Mouse (Mus musculus) heart, embryonic 10.5 days (tissue): ENCODE measurements around the gene P2ry12. TPM values are rescaled to one million over a fixed set of nuclear protein-coding genes. Genes with fewer than 3 reads are reported as not detected.

Experiments used
- DNase-seq: peaks from one replicate; pipeline ENCODE4 v3.0.0-alpha.2; 2017; ENCODE audit warnings: low spot score
- H3K27ac ChIP-seq: fragments of 300-500 bp; sonication (generic); 2 replicates; pipeline ENCODE4 v1.5.1; 2016; ENCODE audit warnings: mild to moderate bottlenecking
- H3K27me3 ChIP-seq: fragments of 300-500 bp; sonication (generic); 2 replicates; pipeline ENCODE4 v1.6.1; 2016; ENCODE audit warnings: mild to moderate bottlenecking; ENCODE audit not compliant: poor library complexity, insufficient read depth, severe bottlenecking
- H3K36me3 ChIP-seq: fragments of 300-500 bp; sonication (generic); 2 replicates; pipeline ENCODE4 v1.6.1; 2016; ENCODE audit warnings: mild to moderate bottlenecking, moderate library complexity
- H3K4me1 ChIP-seq: fragments of 300-500 bp; sonication (generic); 2 replicates; pipeline ENCODE4 v1.6.1; 2016; ENCODE audit warnings: mild to moderate bottlenecking
- H3K4me3 ChIP-seq: fragments of 300-500 bp; sonication (generic); 2 replicates; pipeline ENCODE4 v1.5.1; 2016; ENCODE audit warnings: mild to moderate bottlenecking, moderate library complexity
- H3K9me3 ChIP-seq: fragments of 300-500 bp; sonication (generic); 2 replicates; pipeline ENCODE4 v1.6.1; 2016; ENCODE audit warnings: mild to moderate bottlenecking, moderate library complexity
- WGBS: fragments of 180-500 bp; shearing (Covaris S2); methylation state at CpG from one replicate; pipeline ENCODE4 v1.1.7; 2016; 5-methylcytosine and 5-hydroxymethylcytosine counted together
- polyA plus RNA-seq: library from polyadenylated mRNA; unstranded; fragments of >200 nt; fragmentation: Nextera tagmentation; extraction: Ambion mirVana; gene quantifications from 2 replicates; pipeline ENCODE4 v1.2.1, GENCODE M21; 2016

P2ry12 gene
- polyA plus RNA-seq, 1 experiment from 2014 or later: 0.73 TPM

- DNase-seq: no peak
- 84% methylated on average over 6 of the region's 6 CpGs for WGBS
- no peaks in the 10 kb centered on the region for H3K36me3 ChIP-seq
These were observed 94.2 kb downstream of the P2ry12 start for GRCm38 (mm10) chr3:59168476-59168875.

DNA sequence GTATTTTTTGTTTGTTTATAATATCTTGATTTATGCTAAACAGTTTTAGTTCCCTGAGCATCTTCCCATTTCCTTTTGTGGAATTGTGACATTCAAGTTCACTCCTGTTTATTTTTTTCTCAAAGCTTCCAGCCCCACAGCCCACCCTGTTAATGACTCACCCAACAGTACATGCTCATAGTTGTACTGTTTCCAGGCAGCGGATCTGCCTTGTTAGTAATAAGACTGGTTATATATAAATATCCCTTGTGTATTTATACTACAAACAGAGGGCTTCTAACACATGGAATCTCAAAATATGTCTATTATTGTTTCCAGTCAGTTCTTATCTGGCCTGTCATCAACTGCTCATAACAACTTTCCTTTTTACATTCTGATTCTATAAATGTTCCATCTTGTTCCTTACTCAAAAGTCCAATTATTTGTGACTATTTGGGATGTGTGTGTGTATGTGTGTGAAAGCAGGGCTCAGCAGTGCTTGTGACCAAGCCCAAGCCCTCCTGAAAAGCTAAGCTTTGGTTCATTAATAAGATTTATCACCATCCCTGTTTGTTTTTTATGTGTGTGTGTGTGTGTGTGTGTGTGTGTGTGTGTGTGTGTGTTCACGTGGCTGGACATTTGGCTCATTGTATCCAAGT, 95.1 kb downstream of the P2ry12 start:
- 85% methylated on average over 2 of the region's 2 CpGs for WGBS
- H3K9me3 ChIP-seq: no peaks in the 10 kb centered on the region
- H3K27me3 ChIP-seq: no peaks in the 10 kb centered on the region
- H3K36me3 ChIP-seq: no peaks in the 10 kb centered on the region
- H3K4me1 ChIP-seq: peaks cover 17% of the 10 kb centered on the region
- no peak for DNase-seq
- no peak overlapping the region for H3K4me3 ChIP-seq
- H3K27ac ChIP-seq: no peak overlapping the region

More at GRCm38 (mm10) chr3:59168476-59168875, 94.2 kb downstream of the P2ry12 start:
- peaks cover 17% of the 10 kb centered on the region for H3K4me1 ChIP-seq
- H3K27me3 ChIP-seq: no peaks in the 10 kb centered on the region
- no peaks in the 10 kb centered on the region for H3K9me3 ChIP-seq
- H3K27ac ChIP-seq: no peak overlapping the region
- no peak overlapping the region for H3K4me3 ChIP-seq

Other genes with a start within 250 kb of the P2ry12 start
- gene Gpr171, start 161.1 kb downstream of the P2ry12 start, polyA plus RNA-seq: 0.89 and 1.7 TPM in 2 replicates
- gene P2ry14, start 109.3 kb downstream of the P2ry12 start, polyA plus RNA-seq: 1.4 and 3.4 TPM in 2 replicates
- gene Gpr87, start 67.8 kb downstream of the P2ry12 start, polyA plus RNA-seq: 0.18 TPM in 1 of 2 replicates, not detected in the other
- 0.16 and 0.29 TPM in 2 replicates for gene P2ry13, start 52.0 kb downstream of the P2ry12 start, polyA plus RNA-seq
- 1.7 and 2.0 TPM in 2 replicates for gene Igsf10, start 81.5 kb upstream of the P2ry12 start, polyA plus RNA-seq